Mouse (Mus musculus): ENCODE results near the gene Stim2.

The Stim2 gene

GRCm38 (mm10) chr5:53994576-53994975 is 3.7 kb upstream of the Stim2 start:
- no peak for DNase-seq (ENCODE audit: low spot score in 2 of 2)

- peak; percentile 41 to 65 for DNase-seq (ENCODE audit: low spot score in 2 of 2)
Observed at GRCm38 (mm10) chr5:53995316-53995715, 3.0 kb upstream of the Stim2 start.

- DNase-seq (ENCODE audit: low spot score in 2 of 2) = no peak
Observed at GRCm38 (mm10) chr5:53996822-53997221, 1.5 kb upstream of the Stim2 start.

GRCm38 (mm10) chr5:53998743-53999460 is 603 bp downstream of the Stim2 start:
- peak; percentile 33 to 70 for DNase-seq (ENCODE audit: low spot score in 2 of 2)

- DNase-seq (ENCODE audit: low spot score in 2 of 2) = no peak
Observed at GRCm38 (mm10) chr5:53999461-53999770, 1.1 kb downstream of the Stim2 start.

- no peak for DNase-seq (ENCODE audit: low spot score in 2 of 2)
Observed at GRCm38 (mm10) chr5:53999831-54000230, 1.5 kb downstream of the Stim2 start.

- DNase-seq (ENCODE audit: low spot score in 2 of 2) = no peak
Observed at GRCm38 (mm10) chr5:54001021-54001420, 2.7 kb downstream of the Stim2 start.

GRCm38 (mm10) chr5:54005111-54005864 is 7.0 kb downstream of the Stim2 start:
- DNase-seq (ENCODE audit: low spot score in 2 of 2) = no peak

GRCm38 (mm10) chr5:54005865-54006225 is 7.5 kb downstream of the Stim2 start:
- DNase-seq (ENCODE audit: low spot score in 2 of 2) = no peak

- DNase-seq (ENCODE audit: low spot score in 2 of 2) = no peak
Observed at GRCm38 (mm10) chr5:54006845-54007244, 8.5 kb downstream of the Stim2 start.

GRCm38 (mm10) chr5:54007617-54008016 is 9.3 kb downstream of the Stim2 start:
- no peak for DNase-seq (ENCODE audit: low spot score in 2 of 2)

- DNase-seq (ENCODE audit: low spot score in 2 of 2) = no peak
Observed at GRCm38 (mm10) chr5:54013271-54013670, 15.0 kb downstream of the Stim2 start.

GRCm38 (mm10) chr5:54017143-54017542 is 18.8 kb downstream of the Stim2 start:
- no peak for DNase-seq (ENCODE audit: low spot score in 2 of 2)

- DNase-seq (ENCODE audit: low spot score in 2 of 2) = no peak
Observed at GRCm38 (mm10) chr5:54018856-54019255, 20.6 kb downstream of the Stim2 start.

GRCm38 (mm10) chr5:54019546-54019945 is 21.2 kb downstream of the Stim2 start:
- no peak for DNase-seq (ENCODE audit: low spot score in 2 of 2)

GRCm38 (mm10) chr5:54024610-54025009 is 26.3 kb downstream of the Stim2 start:
- DNase-seq (ENCODE audit: low spot score in 2 of 2) = no peak

- no peak for DNase-seq (ENCODE audit: low spot score in 2 of 2)
Observed at GRCm38 (mm10) chr5:54025630-54026029, 27.3 kb downstream of the Stim2 start.

GRCm38 (mm10) chr5:54033217-54033616 is 34.9 kb downstream of the Stim2 start:
- no peak for DNase-seq (ENCODE audit: low spot score in 2 of 2)

GRCm38 (mm10) chr5:54034680-54035079 is 36.4 kb downstream of the Stim2 start:
- DNase-seq (ENCODE audit: low spot score in 2 of 2) = no peak

GRCm38 (mm10) chr5:54038615-54039014 is 40.3 kb downstream of the Stim2 start:
- no peak for DNase-seq (ENCODE audit: low spot score in 2 of 2)

- DNase-seq (ENCODE audit: low spot score in 2 of 2) = no peak
Observed at GRCm38 (mm10) chr5:54040527-54040926, 42.2 kb downstream of the Stim2 start.

GRCm38 (mm10) chr5:54042013-54042412 is 43.7 kb downstream of the Stim2 start:
- no peak for DNase-seq (ENCODE audit: low spot score in 2 of 2)

- DNase-seq (ENCODE audit: low spot score in 2 of 2) = no peak
Observed at GRCm38 (mm10) chr5:54045523-54045922, 47.2 kb downstream of the Stim2 start.

Measured in cerebellum, postnatal 4 days (tissue).